Mouse (Mus musculus) B cell, adult 67 days (primary cell): ENCODE results near the gene Mogat2. TPM values are rescaled to one million over a fixed set of nuclear protein-coding genes. Genes with fewer than 3 reads are reported as not detected.

Experiments used
- total RNA-seq, 2 experiments: library from RNA; stranded (reverse); gene quantifications; 4 replicates each; pipeline ENCODE4 v1.2.4; 2023

Mogat2 gene
- total RNA-seq = not detected

GRCm38 (mm10) chr7:99238417-99238816, at the start of gene Mogat2:
Mogat2 (minus strand) TSS chr7:99238619.

GRCm38 (mm10) chr7:99267251-99267896, 29.0 kb upstream of the Mogat2 start, which contains the start of gene Map6:
Map6 (plus strand) TSS chr7:99267447.

GRCm38 (mm10) chr7:99182432-99183172, 55.8 kb downstream of the Mogat2 start, which contains the start of gene Dgat2:
Dgat2 (minus strand) TSS chr7:99182719.

Other genes starting within 250 kb of the Mogat2 start
- gene Uvrag, start 97.5 kb downstream of the Mogat2 start, total RNA-seq = 100 to 1,000 TPM; 182 to 233 TPM
- under 1 TPM; 0.70 to 0.86 TPM for gene Dgat2, start 55.9 kb downstream of the Mogat2 start, total RNA-seq
- not detected for gene Map6, start 28.8 kb upstream of the Mogat2 start, total RNA-seq
- not detected for gene Serpinh1, start 114.6 kb upstream of the Mogat2 start, total RNA-seq
- gene Gdpd5, start 142.8 kb upstream of the Mogat2 start, total RNA-seq = 1 to 10 TPM; 2.6 to 4.0 TPM
- gene Klhl35, start 227.4 kb upstream of the Mogat2 start, total RNA-seq = 1 to 10 TPM; 1.4 to 1.8 TPM
- 1,000 to 10,000 TPM; 1,157 to 1,170 TPM for gene Rps3, start 245.1 kb upstream of the Mogat2 start, total RNA-seq